Mouse (Mus musculus): Measurements from ENCODE around the gene Psmb1. TPM values are rescaled to one million over a fixed set of nuclear protein-coding genes. Genes with fewer than 3 reads are reported as not detected.

Gene Psmb1
- polyA plus RNA-seq, 2 experiments: 85.5 to 173 TPM

- Histone ChIP-seq H3K27me3 (ENCODE audit: control insufficient read depth, insufficient read depth, low read length) (no peaks in the 10 kb centered on the region), H3K4me2 (ENCODE audit: low read depth) (no peak overlapping the region), H3K9ac (replicated peaks) (no peak overlapping the region), H3K4me1 (replicated peaks; ENCODE audit: control insufficient read depth in 2 of 2, insufficient read depth in 2 of 2, low read length in 1 of 2) (peaks cover 0 to 5% of the 10 kb centered on the region in 2 experiments; a peak in 2 of 4 replicates), H3K4me3 (ENCODE audit: insufficient read depth in 1 of 2, low read depth in 2 of 2, low read length in 2 of 2) (no peak overlapping the region), H3K9me3 (ENCODE audit: control insufficient read depth, low read length) (no peaks in the 10 kb centered on the region), H3K36me3 (replicated peaks; ENCODE audit: control insufficient read depth, insufficient read depth, low read depth) (no peaks in the 10 kb centered on the region), H3K27ac (no peak overlapping the region)
- no peak for TF ChIP-seq CTCF (IDR thresholded peaks at IDR 0.05; ENCODE audit: low read depth)
- TF ChIP-seq EP300 (IDR thresholded peaks at IDR 0.05; ENCODE audit: low read depth): no peak
- no peak for DNase-seq (ENCODE audit: low read depth in 3 of 3, low spot score in 3 of 3)
- ATAC-seq (ENCODE audit: insufficient read depth): no peak
- WGBS (ENCODE audit: insufficient replicate concordance): 42% methylated on average over 8 of the region's 8 CpGs
Observed at GRCm38 (mm10) chr17:15440067-15440462, 59.5 kb downstream of the Psmb1 start.

DNA sequence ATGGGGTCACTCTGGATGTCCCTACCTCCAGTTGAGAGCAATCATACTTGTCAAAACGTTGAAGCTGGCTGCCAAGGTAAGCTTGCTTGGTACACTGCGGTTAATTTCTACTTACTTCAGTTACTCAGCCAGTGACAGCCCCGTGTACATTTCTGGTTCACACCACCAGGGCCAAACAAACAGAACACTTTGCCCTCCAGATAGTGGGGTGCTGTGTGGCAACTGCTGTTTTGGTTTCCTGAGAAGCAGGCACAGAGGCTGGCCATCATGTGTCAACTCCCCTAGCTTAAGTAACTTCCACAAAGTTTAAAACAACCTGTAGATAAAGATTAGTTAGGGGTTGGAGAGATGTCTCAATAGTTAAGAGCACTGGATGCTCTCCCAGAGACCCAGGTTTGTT, 64.8 kb downstream of the Psmb1 start:
- Histone ChIP-seq H3K9me3 (ENCODE audit: control insufficient read depth, low read length) (no peaks in the 10 kb centered on the region), H3K4me1 (replicated peaks; ENCODE audit: control insufficient read depth in 2 of 2, insufficient read depth in 2 of 2, low read length in 1 of 2) (peaks cover 0 to 8% of the 10 kb centered on the region in 2 experiments; a peak in 2 of 4 replicates), H3K36me3 (replicated peaks; ENCODE audit: control insufficient read depth, insufficient read depth, low read depth) (no peaks in the 10 kb centered on the region), H3K4me3 (ENCODE audit: insufficient read depth in 1 of 2, low read depth in 2 of 2, low read length in 2 of 2) (no peak overlapping the region), H3K27me3 (ENCODE audit: control insufficient read depth, insufficient read depth, low read length) (no peaks in the 10 kb centered on the region), H3K4me2 (ENCODE audit: low read depth) (no peak overlapping the region), H3K9ac (replicated peaks) (no peak overlapping the region), H3K27ac (no peak overlapping the region)
- TF ChIP-seq EP300 (IDR thresholded peaks at IDR 0.05; ENCODE audit: low read depth) (no peak), CTCF (IDR thresholded peaks at IDR 0.05; ENCODE audit: low read depth) (no peak)
- ATAC-seq (ENCODE audit: insufficient read depth) (no peak), DNase-seq (ENCODE audit: low read depth in 3 of 3, low spot score in 3 of 3) (peak in 2 of 3 experiments; percentile 10 to 17)
- 36% methylated on average over 3 of the region's 3 CpGs for WGBS (ENCODE audit: insufficient replicate concordance)

DNA sequence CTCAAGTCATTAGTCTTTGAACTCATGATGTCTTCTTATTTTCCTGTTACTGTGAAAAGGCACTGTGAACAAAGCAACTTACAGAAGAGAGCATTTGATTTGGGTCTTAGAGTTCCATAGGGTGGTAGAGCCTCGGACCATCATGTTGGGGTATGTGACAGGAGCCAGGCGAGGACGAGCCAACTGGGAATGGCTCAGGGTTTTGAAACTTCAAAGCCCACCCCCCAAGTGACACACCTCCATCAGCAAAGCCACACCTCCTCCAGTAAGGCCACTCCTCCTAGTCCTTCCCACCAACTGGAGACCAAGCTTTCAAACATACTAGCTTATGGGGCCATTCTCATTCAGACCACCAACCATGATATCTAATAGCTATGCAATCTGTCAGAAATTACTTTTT, 67.5 kb downstream of the Psmb1 start:
- no peak for TF ChIP-seq CTCF (IDR thresholded peaks at IDR 0.05; ENCODE audit: low read depth)
- no peak for TF ChIP-seq EP300 (IDR thresholded peaks at IDR 0.05; ENCODE audit: low read depth)
- no peak overlapping the region for H3K9ac ChIP-seq (replicated peaks)
- H3K9me3 ChIP-seq (ENCODE audit: control insufficient read depth, low read length): no peaks in the 10 kb centered on the region
- no peak overlapping the region for H3K4me2 ChIP-seq (ENCODE audit: low read depth)
- H3K27me3 ChIP-seq (ENCODE audit: control insufficient read depth, insufficient read depth, low read length): no peaks in the 10 kb centered on the region
- H3K36me3 ChIP-seq (replicated peaks; ENCODE audit: control insufficient read depth, insufficient read depth, low read depth): no peaks in the 10 kb centered on the region
- H3K27ac ChIP-seq: no peak overlapping the region
- DNase-seq (ENCODE audit: low read depth in 3 of 3, low spot score in 3 of 3) (no peak), ATAC-seq (ENCODE audit: insufficient read depth) (no peak)
- no peak overlapping the region for H3K4me3 ChIP-seq (ENCODE audit: insufficient read depth in 1 of 2, low read depth in 2 of 2, low read length in 2 of 2)
- 45% methylated on average over 3 of the region's 3 CpGs for WGBS (ENCODE audit: insufficient replicate concordance)
- peaks cover 0 to 8% of the 10 kb centered on the region in 2 experiments; a peak in 2 of 4 replicates for H3K4me1 ChIP-seq (replicated peaks; ENCODE audit: control insufficient read depth in 2 of 2, insufficient read depth in 2 of 2, low read length in 1 of 2)

DNA sequence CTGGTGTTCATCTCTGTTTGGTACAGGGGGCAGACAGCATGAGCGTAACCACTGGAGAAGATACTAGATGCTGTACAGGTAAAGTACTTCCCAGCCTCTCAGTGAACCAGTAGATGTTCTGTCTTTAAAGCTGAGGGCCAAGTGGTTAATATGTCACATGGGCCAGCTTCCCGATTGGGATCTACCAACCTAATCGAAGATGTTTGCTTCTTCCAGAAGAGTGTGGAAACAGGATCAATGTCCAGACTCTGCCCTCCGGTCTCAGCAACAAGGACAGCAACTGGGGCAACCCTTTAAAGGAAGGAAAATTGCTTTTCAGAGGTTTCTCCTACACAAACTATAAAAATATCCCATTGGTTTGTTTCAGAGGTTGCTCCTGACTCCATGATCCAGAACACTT, 68.0 kb downstream of the Psmb1 start:
- ATAC-seq (ENCODE audit: insufficient read depth) (no peak), DNase-seq (ENCODE audit: low read depth in 3 of 3, low spot score in 3 of 3) (no peak)
- Histone ChIP-seq H3K9ac (replicated peaks) (no peak overlapping the region), H3K4me2 (ENCODE audit: low read depth) (no peak overlapping the region), H3K27ac (no peak overlapping the region), H3K36me3 (replicated peaks; ENCODE audit: control insufficient read depth, insufficient read depth, low read depth) (no peaks in the 10 kb centered on the region), H3K9me3 (ENCODE audit: control insufficient read depth, low read length) (no peaks in the 10 kb centered on the region), H3K4me3 (ENCODE audit: insufficient read depth in 1 of 2, low read depth in 2 of 2, low read length in 2 of 2) (no peak overlapping the region), H3K27me3 (ENCODE audit: control insufficient read depth, insufficient read depth, low read length) (no peaks in the 10 kb centered on the region), H3K4me1 (replicated peaks; ENCODE audit: control insufficient read depth in 2 of 2, insufficient read depth in 2 of 2, low read length in 1 of 2) (peaks cover 0 to 8% of the 10 kb centered on the region in 2 experiments; a peak in 2 of 4 replicates)
- TF ChIP-seq EP300 (IDR thresholded peaks at IDR 0.05; ENCODE audit: low read depth): no peak
- TF ChIP-seq CTCF (IDR thresholded peaks at IDR 0.05; ENCODE audit: low read depth): no peak
- WGBS (ENCODE audit: insufficient replicate concordance): 68% methylated on average over 4 of the region's 4 CpGs

DNA sequence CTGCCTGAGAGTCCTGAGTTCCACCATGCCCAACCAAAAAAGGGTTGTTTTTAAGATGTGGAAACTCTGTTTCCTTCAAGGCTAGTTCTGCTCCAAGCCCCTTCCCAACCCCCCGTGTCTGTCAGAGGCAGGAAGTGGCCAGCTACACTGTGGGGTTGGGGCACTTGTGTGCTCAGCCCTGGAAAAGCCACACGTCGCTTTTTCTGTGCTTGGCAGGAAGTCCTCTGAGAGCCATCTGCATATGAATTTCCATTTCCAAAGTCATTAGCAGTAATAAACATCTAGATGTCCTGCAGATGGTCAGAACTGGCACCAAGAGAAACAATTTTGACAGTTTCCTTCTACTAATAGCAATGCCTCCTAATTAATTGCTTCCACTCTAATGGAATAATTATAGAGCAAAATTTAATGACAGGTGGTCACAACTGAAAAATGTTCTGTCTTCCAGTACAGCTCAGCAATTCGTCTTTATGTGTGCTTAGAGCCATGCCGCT, 68.5 kb downstream of the Psmb1 start:
- no peak overlapping the region for H3K9ac ChIP-seq (replicated peaks)
- H3K4me3 ChIP-seq (ENCODE audit: insufficient read depth in 1 of 2, low read depth in 2 of 2, low read length in 2 of 2): no peak overlapping the region
- no peak for TF ChIP-seq CTCF (IDR thresholded peaks at IDR 0.05; ENCODE audit: low read depth)
- no peak for TF ChIP-seq EP300 (IDR thresholded peaks at IDR 0.05; ENCODE audit: low read depth)
- ATAC-seq (ENCODE audit: insufficient read depth): no peak
- H3K4me1 ChIP-seq (replicated peaks; ENCODE audit: control insufficient read depth in 2 of 2, insufficient read depth in 2 of 2, low read length in 1 of 2): peaks cover 0 to 8% of the 10 kb centered on the region in 2 experiments; a peak in 2 of 4 replicates
- H3K36me3 ChIP-seq (replicated peaks; ENCODE audit: control insufficient read depth, insufficient read depth, low read depth): no peaks in the 10 kb centered on the region
- no peaks in the 10 kb centered on the region for H3K9me3 ChIP-seq (ENCODE audit: control insufficient read depth, low read length)
- no peak overlapping the region for H3K27ac ChIP-seq
- DNase-seq (ENCODE audit: low read depth in 3 of 3, low spot score in 3 of 3): no peak
- H3K27me3 ChIP-seq (ENCODE audit: control insufficient read depth, insufficient read depth, low read length): no peaks in the 10 kb centered on the region
- 26% methylated on average over 5 of the region's 5 CpGs for WGBS (ENCODE audit: insufficient replicate concordance)
- no peak overlapping the region for H3K4me2 ChIP-seq (ENCODE audit: low read depth)

Data from liver, embryonic 14.5 days (tissue).